Mouse (Mus musculus) adipocyte (in vitro differentiated cells): Measurements from ENCODE around the gene Clpb.

Experiments
- DNase-seq: peaks from one replicate; pipeline ENCODE4 v3.0.0-alpha.2; 2016; ENCODE audit warnings: low spot score

Gene Clpb

GRCm38 (mm10) chr7:101676033-101676761 is 12.8 kb downstream of the Clpb start:
- DNase-seq, result no peak

- DNase-seq, result no peak
Observed at GRCm38 (mm10) chr7:101676762-101677308, 13.4 kb downstream of the Clpb start.

- DNase-seq, result peak; percentile 67
Observed at GRCm38 (mm10) chr7:101679591-101679990, 16.2 kb downstream of the Clpb start.

DNA sequence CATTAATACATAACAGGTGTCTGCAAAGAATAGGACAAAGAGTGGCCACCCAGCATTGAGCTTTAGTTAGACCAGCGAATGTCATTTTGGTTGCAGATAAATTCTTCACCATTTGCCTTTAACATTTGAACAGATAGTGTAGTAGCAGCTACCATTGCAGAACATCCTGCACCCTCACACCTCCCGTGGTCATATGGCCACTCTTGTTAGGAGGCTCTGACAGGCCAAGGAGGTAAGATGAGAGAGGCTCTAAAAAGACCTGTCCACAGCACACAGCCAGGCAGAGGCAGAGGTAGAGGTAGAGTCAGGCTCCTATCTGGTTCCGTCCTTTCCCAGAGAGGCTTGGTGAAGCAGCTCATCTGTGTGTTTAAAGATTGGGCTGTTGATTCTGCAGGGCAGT is 17.5 kb downstream of the Clpb start:
- DNase-seq, result no peak

GRCm38 (mm10) chr7:101681565-101682071 is 18.2 kb downstream of the Clpb start:
- DNase-seq, result no peak

GRCm38 (mm10) chr7:101682886-101683285 is 19.5 kb downstream of the Clpb start:
- DNase-seq, result peak; percentile 66

DNA sequence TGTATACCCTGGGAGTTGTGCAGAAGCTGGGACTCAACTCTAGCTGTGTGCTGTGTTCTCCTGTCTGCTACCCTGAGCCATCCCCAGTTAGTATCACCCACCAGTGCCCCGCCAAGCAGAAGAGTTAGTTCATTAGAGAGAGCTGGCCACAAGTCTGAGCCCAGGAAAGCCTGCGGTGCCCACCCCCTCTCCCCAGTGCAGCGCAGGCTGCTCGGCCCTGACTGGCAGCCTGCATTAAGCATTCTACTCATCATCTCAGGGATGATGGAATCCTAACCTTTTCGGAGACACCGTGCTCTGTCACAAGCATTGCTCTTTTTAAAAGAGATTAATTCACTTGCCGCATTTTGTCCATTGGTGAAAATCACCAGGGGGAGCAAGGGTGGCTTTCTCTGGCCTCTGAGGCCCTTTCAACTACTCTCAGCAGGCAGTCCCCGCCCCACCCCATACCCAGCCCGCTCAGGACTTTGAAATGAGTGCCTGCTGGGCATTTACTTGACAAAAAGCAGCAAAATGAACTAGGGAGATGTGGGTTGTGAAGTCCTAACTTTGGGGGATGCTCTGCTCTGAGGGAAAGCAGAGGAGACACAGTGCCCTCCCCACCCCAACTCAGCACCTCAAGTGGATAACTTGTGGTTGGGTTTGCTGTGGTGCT is 20.7 kb downstream of the Clpb start:
- no peak for DNase-seq

DNA sequence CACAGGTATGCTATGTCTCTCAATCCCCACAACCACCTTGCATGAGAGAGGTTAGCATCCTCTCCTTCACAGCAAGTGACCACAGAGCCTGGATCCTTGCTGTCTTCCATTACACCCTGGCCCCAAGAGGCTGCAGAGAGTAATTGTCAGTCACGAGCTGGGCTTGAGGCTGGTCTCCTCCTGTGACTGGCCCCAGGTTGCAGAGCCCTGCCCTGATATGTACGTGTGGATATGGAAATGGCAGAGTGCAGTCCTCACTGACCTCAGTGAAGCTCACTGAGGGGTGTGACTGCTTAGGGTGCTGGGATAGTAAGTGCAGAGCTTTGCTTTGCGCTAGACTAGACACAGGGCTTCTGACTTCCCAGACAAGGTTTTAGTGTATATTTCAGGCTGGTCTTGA is 21.2 kb downstream of the Clpb start:
- no peak for DNase-seq

DNA sequence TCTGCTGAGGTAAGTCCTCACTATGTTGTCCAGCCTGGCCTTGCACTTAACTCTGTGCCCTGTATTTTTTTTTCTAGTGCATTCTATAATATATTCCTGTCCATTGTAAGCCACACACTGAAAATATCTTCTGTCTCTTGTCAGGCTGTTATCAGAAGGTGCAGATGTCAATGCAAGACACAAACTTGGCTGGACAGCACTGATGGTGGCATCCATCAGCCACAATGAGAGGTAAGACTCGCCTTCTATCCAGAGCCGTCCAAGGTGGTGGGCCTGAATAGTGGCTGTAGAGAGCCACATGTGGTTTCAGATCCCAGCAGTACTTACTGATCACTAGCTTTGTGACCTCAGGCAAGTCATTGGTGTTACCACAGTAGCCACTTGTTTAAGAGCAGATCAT is 23.7 kb downstream of the Clpb start:
- DNase-seq, result no peak

DNA sequence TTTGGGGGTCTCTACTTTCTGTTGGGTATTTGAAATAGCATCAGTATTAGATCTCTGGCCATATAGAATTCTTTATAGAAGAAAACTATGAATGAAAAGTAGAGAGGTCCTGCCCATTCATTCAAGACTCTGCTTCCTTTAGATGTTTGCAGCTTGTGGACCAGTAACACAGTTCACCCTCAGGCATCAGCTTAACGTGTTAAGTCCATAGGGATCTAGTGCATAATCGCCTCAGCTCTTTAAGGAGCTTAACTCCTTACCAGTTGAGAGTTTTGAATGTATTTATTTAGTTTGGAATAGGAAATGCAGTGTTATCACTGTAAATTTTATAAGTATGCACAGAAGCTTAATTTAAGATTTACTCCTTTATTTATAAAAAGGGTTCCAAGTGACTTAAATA is 27.0 kb downstream of the Clpb start:
- no peak for DNase-seq

DNA sequence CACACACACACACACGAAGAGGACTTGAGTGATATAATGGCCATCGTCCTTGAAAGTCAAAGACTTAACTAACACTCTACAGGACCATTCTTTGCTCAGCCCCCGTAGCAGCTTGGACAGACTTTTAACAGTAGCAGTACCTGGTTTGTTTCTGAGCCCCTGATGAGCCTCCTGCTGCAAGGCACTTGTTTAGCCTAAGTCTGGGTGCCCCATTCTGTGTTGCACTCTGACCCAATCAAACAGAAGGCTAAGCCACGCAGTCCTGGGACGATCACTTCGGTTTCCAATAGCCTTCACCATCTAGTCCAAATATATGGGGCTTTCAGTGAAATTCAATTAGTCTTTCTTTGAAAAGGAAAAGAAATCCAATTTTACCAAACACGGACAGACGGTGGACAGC is 28.4 kb downstream of the Clpb start:
- no peak for DNase-seq

DNA sequence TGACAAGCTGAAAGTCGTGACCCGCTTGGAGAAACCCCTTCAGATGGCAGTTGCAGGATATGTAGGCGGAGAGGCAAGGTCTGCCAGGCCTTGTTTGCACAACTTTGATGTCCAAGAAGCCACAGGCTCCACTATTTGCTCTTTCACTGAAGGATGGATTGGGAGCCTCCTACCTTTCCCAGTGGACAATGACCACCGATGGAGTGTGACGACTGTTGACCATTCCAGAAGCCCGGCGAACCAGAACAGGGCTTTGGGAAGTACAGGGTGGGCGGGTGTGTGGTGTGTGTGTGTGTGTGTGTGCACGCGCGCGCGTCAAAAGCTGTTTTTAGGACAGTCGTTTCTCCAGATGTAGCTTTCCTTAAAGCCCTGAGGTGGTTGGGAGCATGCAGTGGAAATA is 29.0 kb downstream of the Clpb start:
- no peak for DNase-seq

DNA sequence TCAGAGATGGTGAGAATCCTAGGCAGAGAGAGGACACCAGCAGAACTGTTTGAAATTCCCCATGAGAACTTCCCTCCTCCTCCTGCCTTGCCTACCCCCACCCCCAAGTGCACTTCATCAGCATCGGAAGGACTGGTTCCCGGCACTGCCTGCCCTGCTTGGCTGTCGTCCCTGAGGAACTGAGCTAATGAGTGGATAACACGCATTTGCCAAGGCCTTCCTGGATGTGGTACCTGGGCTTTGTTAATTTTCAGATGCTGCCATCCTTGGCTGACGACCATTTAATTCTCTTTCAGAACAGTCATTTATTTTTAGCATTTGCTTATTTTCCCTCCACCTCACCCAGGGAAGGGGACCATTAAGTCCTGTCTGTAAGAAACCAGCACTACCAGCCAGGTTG is 32.0 kb downstream of the Clpb start:
- DNase-seq, result no peak

GRCm38 (mm10) chr7:101696931-101697723 is 33.7 kb downstream of the Clpb start:
- peak; percentile 22 for DNase-seq

- DNase-seq, result no peak
Observed at GRCm38 (mm10) chr7:101700296-101700695, 36.9 kb downstream of the Clpb start.

DNA sequence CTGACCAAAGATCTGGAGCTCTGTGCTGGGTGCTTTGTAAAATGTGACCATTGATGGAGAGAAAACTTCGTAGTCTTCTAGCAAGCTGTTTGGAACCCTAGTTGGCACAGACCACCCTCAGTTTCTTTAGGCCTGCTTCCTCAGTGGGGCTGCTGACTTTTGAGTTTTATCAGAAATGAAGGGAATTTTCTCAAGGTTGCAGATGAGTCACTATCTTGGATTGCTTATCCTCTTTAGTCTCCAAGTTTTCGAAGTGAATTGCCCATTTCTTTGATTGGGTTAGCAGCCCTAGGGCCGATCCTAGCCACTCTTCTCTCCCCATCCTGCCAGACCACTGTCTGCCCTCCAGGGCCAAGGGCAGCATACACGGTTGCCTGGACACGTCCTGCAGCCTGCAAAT is 39.3 kb downstream of the Clpb start:
- DNase-seq, result no peak

- DNase-seq, result peak; percentile 16
Observed at GRCm38 (mm10) chr7:101709586-101709985, 46.2 kb downstream of the Clpb start.

- DNase-seq, result peak; percentile 19
Observed at GRCm38 (mm10) chr7:101710236-101710635, 46.8 kb downstream of the Clpb start.

- DNase-seq, result no peak
Observed at GRCm38 (mm10) chr7:101713828-101714400, 50.5 kb downstream of the Clpb start.

DNA sequence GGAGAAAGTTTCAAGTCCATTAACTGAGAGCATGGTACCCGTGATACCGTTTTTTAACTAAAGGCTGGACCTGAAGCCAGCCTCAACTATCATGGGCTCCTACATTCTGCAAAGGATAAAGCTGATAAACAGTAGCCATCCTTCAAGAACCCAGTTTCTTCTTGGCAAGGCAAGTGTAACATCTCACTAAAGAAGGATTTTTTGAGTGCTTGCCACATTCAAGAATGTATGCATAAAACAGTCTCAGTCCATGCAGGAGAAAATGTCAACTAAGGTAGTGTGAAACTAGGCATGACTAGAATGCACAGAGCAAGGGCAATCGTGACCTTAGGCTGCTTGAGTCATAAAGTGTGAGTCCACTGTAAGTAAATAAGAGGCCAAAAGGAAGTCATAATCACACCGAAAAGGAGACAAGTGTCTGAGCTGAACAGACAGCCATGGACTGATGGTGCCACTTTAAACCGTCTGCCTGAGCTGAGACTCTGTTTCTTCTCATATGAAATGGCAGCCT is 51.7 kb downstream of the Clpb start:
- no peak for DNase-seq

DNA sequence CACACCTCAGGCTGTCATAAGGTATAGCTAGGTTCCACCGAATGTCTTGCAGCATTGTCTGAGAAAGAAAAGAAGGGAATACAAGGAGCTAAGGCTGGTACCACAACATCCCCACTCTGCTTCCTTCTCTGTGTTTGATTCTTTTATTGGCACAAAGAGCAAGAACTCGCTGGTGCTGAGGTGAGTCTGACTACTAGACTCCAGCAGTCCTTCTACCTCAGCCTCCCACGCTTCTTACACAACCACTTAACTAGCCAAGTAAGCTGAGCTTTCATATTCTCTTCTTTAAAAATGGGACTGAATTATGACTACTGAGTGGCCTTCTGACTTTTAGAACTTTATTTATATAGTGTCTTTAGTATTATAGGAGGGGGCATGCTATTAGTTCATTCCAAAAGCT is 56.9 kb downstream of the Clpb start:
- no peak for DNase-seq

DNA sequence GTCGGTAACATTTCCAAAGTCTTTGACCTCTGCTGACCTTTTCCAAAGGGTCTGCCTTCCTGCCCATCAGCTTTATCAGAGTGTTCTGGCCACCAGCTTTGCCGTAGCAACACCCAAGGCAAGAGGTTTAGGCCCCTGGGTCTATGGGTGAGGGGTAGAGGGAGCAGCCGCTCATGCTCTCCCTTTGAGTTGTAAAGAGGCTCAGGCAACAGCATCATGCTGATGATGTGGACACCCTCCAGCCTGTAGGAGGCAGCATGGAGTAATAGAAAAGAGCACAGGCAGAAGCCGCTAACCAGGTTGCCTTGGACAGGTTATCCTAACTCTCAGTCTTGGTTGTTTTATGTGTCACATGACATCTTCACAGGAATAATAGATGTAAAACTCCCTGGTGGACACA is 61.6 kb downstream of the Clpb start:
- DNase-seq, result peak; percentile 13
